ENCODE assay signal across 8 mouse cellular contexts in genomic region chrX:13230615-13231179, GRCm38 (mm10). TPM values are rescaled to one million over a fixed set of nuclear protein-coding genes. Genes with fewer than 3 reads are reported as not detected.
DNase-seq lines count a peak whose midpoint lies in the region; ATAC-seq lines count a peak whose summit lies in the region.

No protein-coding gene starts in this region.

- H3K4me2 ChIP-seq in hindbrain, embryonic 13.5 days, result peak overlapping the region; percentile 55

- DNase-seq in T-cell, adult 2 months (ENCODE audit: low spot score), result peak; percentile 85
- peak; percentile 73 to 81 for DNase-seq in cerebellum, postnatal 14 days
- DNase-seq in frontal cortex, postnatal 14 days (ENCODE audit: low spot score in 2 of 2), result peak; percentile 62 to 75
- DNase-seq in layer of hippocampus, postnatal 25 days (ENCODE audit: extremely low spot score in 1 of 2, low spot score in 1 of 2), result peak; percentile 25 to 47
- DNase-seq in lung, postnatal 14 days, result peak; percentile 79
- peak; percentile 75 for DNase-seq in retina, postnatal 7 days (ENCODE audit: low read depth, low spot score)
- peak; percentile 33 for DNase-seq in urinary bladder, adult 2 months (ENCODE audit: low spot score)

- peaks cover 34% of the 10 kb centered on the region for H3K27me3 ChIP-seq in hindbrain, embryonic 13.5 days

- peaks cover 5% of the 10 kb centered on the region for H3K4me1 ChIP-seq in hindbrain, embryonic 13.5 days (replicated peaks)

- no peaks in the 10 kb centered on the region for H3K36me3 ChIP-seq in hindbrain, embryonic 13.5 days

- 9% methylated on average over 17 of the region's 17 CpGs for WGBS in hindbrain, embryonic 13.5 days

- no peaks in the 10 kb centered on the region for H3K9me3 ChIP-seq in hindbrain, embryonic 13.5 days

- peak overlapping the region; percentile 60; the same call in 1 of the 2 replicates for H3K9ac ChIP-seq in hindbrain, embryonic 13.5 days

- ATAC-seq in hindbrain, embryonic 13.5 days (ENCODE audit: low FRiP score), result peak; percentile 98

- peak overlapping the region; percentile 37 for H3K4me3 ChIP-seq in hindbrain, embryonic 13.5 days

- H3K27ac ChIP-seq in hindbrain, embryonic 13.5 days, result peak overlapping the region; percentile 92

RNA-seq across cellular contexts. Expression of gene Ddx3x, which starts 50.1 kb away (rescaled TPM):
- polyA plus RNA-seq in hindbrain, embryonic 13.5 days (2015; fragmentation: Nextera tagmentation; extraction: Ambion mirVana), result 120 and 125 TPM in 2 replicates
- 100 to 1,000 TPM; 163 to 190 TPM for total RNA-seq in layer of hippocampus, postnatal 25 days (2021)
- 61.9 and 98.8 TPM in 2 replicates for polyA plus RNA-seq in urinary bladder, adult 2 months (2012; rRNA removed)

Comparison
In these comparisons a context has a peak if more than half of its experiments do, and no peak if none do; other contexts are left out.
1. Peak in every context shown above with its lines: DNase-seq, ATAC-seq, H3K4me3 ChIP-seq and H3K27ac ChIP-seq.
2. DNase-seq: peak in every context shown above with its lines; median percentile 85 in T-cell, adult 2 months; 79 in lung, postnatal 14 days; 77 in cerebellum, postnatal 14 days; 75 in retina, postnatal 7 days; 68 in frontal cortex, postnatal 14 days; 36 in layer of hippocampus, postnatal 25 days; 33 in urinary bladder, adult 2 months.